Mouse (Mus musculus) intestine, postnatal 0 days (tissue): Measurements from ENCODE around the gene Fgf7. TPM values are rescaled to one million over a fixed set of nuclear protein-coding genes. Genes with fewer than 3 reads are reported as not detected.

Source experiments
- ATAC-seq: fragments of 200-750 bp; cut with Nextera tagmentation; 2 replicates; pipeline ENCODE4 v1.8.0; 2017; ENCODE audit warnings: mild to moderate bottlenecking, moderate TSS enrichment, moderate library complexity
- H3K27ac ChIP-seq: fragments of 300-500 bp; sonication (generic); 2 replicates; pipeline ENCODE4 v1.5.1; 2014; ENCODE audit warnings: mild to moderate bottlenecking, low read depth, low read length, moderate library complexity
- H3K27me3 ChIP-seq: fragments of 300-500 bp; sonication (generic); replicated peaks from 2 replicates; pipeline ENCODE4 v1.6.1; 2014; ENCODE audit warnings: low read length, mixed read lengths; ENCODE audit not compliant: control insufficient read depth, insufficient read depth
- H3K36me3 ChIP-seq: fragments of 300-500 bp; sonication (generic); 2 replicates; pipeline ENCODE4 v1.6.1; 2014; ENCODE audit warnings: mild to moderate bottlenecking, moderate library complexity; ENCODE audit not compliant: control insufficient read depth, insufficient read depth
- H3K4me1 ChIP-seq: fragments of 300-500 bp; sonication (generic); replicated peaks from 2 replicates; pipeline ENCODE4 v1.6.1; 2014; ENCODE audit warnings: antibody characterized with exemption, low read length, mixed read lengths; ENCODE audit not compliant: control insufficient read depth, insufficient read depth
- H3K4me2 ChIP-seq: fragments of 300-500 bp; sonication (generic); replicated peaks from 2 replicates; pipeline ENCODE4 v1.6.1; 2014; ENCODE audit warnings: low read depth, mild to moderate bottlenecking, moderate library complexity
- H3K4me3 ChIP-seq: fragments of 300-500 bp; sonication (generic); 2 replicates; pipeline ENCODE4 v1.5.1; 2014; ENCODE audit warnings: low read depth, low read length
- H3K9ac ChIP-seq: fragments of 300-500 bp; sonication (generic); 2 replicates; pipeline ENCODE4 v1.6.1; 2014; ENCODE audit warnings: mild to moderate bottlenecking, low read depth, low read length
- H3K9me3 ChIP-seq: fragments of 300-500 bp; sonication (generic); 2 replicates; pipeline ENCODE4 v1.6.1; 2016; ENCODE audit warnings: mixed run types; ENCODE audit not compliant: control insufficient read depth
- CTCF ChIP-seq: sonication (generic); IDR thresholded peaks from 2 replicates; pipeline ENCODE4 v1.5.1; 2016; ENCODE audit warnings: low read depth, mild to moderate bottlenecking, control low read depth, antibody characterized with exemption, moderate library complexity
- WGBS: fragments of 180-500 bp; shearing (Covaris S2); extraction: QIAGEN DNeasy Blood & Tissue Kit; methylation state at CpG from one replicate; pipeline ENCODE4 v1.1.7; 2014; 5-methylcytosine and 5-hydroxymethylcytosine counted together
- polyA plus RNA-seq: library from polyadenylated mRNA; unstranded; fragments of >200 nt; fragmentation: Nextera tagmentation; extraction: Ambion mirVana; gene quantifications from 2 replicates; pipeline ENCODE4 v1.2.1, GENCODE M21; 2015

Gene Fgf7
- polyA plus RNA-seq, 1 experiment from 2014 or later: 0.95 TPM

DNA sequence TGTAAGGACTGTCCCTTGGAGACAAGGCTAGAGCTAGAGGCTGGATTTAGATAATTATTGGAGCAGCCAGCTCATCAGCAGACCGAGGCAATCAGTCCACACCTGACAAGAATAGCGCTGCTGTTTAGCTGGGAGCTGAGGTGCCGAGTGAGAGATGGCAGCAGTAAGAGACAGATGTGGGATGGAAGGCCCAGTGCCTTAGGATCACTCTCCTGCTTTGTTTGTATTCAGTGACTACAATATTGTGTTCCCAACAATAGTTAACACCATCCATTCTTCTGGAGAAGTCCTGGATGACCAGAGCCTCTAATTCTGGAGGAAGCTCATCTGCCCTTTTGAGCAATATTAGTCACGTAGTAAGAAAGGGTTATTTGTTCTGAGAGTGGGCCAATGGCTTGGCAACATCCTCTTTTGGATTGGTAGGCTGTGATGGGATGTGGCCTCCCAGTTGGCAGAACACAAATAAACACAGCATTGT, 5.0 kb downstream of the Fgf7 start:
- Histone ChIP-seq H3K4me2 (no peak overlapping the region), H3K27ac (no peak overlapping the region), H3K27me3 (no peaks in the 10 kb centered on the region), H3K4me3 (no peak overlapping the region), H3K36me3 (no peaks in the 10 kb centered on the region), H3K4me1 (no peaks in the 10 kb centered on the region), H3K9me3 (no peaks in the 10 kb centered on the region), H3K9ac (no peak overlapping the region)
- ATAC-seq: no peak
- TF ChIP-seq CTCF: no peak
- 70% methylated on average over 4 of the region's 4 CpGs for WGBS

DNA sequence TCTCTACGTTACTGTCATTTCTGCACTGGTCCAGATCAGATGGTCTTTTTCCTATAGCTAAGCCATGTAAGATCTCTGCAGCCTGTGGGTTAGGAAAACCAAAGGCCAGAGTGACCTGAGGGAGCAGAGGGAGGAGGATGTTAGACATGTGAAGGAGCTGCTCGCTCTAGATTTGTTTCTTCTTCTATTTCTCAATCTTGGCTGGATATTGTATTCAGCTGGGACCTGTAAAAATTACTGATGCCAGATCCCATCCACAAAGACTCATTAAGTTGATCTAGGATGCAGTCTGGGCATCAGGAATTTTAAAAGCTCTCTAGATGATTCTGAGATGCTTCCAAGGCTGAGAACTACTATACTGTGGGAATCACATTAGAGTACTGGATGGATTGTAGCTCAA, 6.2 kb downstream of the Fgf7 start:
- H3K27ac ChIP-seq: no peak overlapping the region
- no peak for TF ChIP-seq CTCF
- H3K9ac ChIP-seq: no peak overlapping the region
- H3K9me3 ChIP-seq: no peaks in the 10 kb centered on the region
- no peak overlapping the region for H3K4me3 ChIP-seq
- 77% methylated on average over 2 of the region's 2 CpGs for WGBS
- no peaks in the 10 kb centered on the region for H3K4me1 ChIP-seq
- no peak for ATAC-seq
- no peaks in the 10 kb centered on the region for H3K27me3 ChIP-seq
- no peaks in the 10 kb centered on the region for H3K36me3 ChIP-seq
- H3K4me2 ChIP-seq: no peak overlapping the region

DNA sequence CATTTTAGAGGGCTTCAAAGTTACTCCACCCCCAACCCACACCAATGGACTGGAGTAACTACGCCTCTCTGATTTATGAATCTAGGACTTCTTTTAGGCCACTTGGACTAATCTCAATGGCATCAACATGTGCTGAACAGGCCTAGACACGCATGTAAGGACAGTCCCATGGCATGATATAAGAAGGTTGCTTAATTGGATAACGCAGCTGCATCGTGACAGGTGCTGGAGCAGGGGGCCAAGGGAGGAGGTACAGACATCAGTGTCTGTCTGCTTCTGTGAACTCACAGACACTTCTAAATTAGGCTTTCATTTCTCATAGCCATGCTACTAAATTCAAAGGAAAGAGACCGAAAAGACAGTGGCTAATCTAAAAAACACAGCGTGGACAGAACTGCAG, 6.8 kb downstream of the Fgf7 start:
- H3K27me3 ChIP-seq: no peaks in the 10 kb centered on the region
- H3K9me3 ChIP-seq: no peaks in the 10 kb centered on the region
- H3K27ac ChIP-seq: no peak overlapping the region
- H3K36me3 ChIP-seq: no peaks in the 10 kb centered on the region
- no peak for ATAC-seq
- H3K9ac ChIP-seq: no peak overlapping the region
- no peak for TF ChIP-seq CTCF
- WGBS: 91% methylated on average over 6 of the region's 6 CpGs
- H3K4me2 ChIP-seq: no peak overlapping the region
- H3K4me1 ChIP-seq: no peaks in the 10 kb centered on the region
- H3K4me3 ChIP-seq: no peak overlapping the region

DNA sequence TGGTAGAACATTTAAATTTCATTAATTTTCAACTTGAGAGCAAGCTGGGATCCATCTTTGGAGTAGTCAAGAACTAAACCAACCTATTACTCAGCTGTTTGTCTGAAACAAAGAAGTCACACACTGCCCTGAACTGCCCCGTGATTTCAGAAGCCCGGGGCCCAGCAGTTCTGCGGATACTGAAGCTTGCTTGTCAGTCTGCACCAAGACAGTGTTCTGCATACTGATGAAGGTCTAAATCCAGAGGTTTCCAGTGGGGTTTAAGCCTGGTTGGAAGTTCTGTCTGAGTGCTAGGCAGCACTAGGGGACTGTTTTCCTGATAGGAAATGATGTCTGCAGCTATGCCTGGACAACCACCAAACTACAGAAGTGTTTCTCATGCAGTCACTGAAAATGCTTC, 8.2 kb downstream of the Fgf7 start:
- H3K27ac ChIP-seq: no peak overlapping the region
- no peaks in the 10 kb centered on the region for H3K36me3 ChIP-seq
- no peak overlapping the region for H3K4me3 ChIP-seq
- H3K4me1 ChIP-seq: no peaks in the 10 kb centered on the region
- 71% methylated on average over 3 of the region's 3 CpGs for WGBS
- no peak overlapping the region for H3K9ac ChIP-seq
- ATAC-seq: no peak
- no peaks in the 10 kb centered on the region for H3K9me3 ChIP-seq
- H3K27me3 ChIP-seq: no peaks in the 10 kb centered on the region
- no peak for TF ChIP-seq CTCF
- no peak overlapping the region for H3K4me2 ChIP-seq

DNA sequence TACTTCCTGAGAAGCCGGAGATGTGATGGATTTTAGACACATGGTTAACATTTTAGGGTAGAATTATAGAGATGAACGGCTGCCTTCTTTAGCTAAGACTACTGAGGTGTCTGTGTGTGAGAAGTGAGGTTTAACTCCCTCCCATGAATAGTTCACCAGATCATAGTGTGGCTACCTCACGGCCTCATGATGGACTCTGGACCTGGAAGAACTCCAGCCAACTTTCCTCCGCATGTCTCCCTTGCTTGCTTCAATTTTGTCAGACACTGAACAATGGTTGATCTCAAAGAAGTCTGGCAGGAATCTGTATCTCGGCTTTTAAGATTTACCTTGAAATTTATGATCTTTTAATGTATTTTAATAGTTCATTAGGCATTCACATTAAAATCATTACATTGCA, 11.2 kb downstream of the Fgf7 start:
- no peaks in the 10 kb centered on the region for H3K4me1 ChIP-seq
- WGBS: 76% methylated on average over 5 of the region's 5 CpGs
- ATAC-seq: no peak
- H3K27me3 ChIP-seq: no peaks in the 10 kb centered on the region
- H3K27ac ChIP-seq: no peak overlapping the region
- no peak overlapping the region for H3K4me2 ChIP-seq
- H3K4me3 ChIP-seq: no peak overlapping the region
- H3K9ac ChIP-seq: no peak overlapping the region
- no peaks in the 10 kb centered on the region for H3K9me3 ChIP-seq
- H3K36me3 ChIP-seq: no peaks in the 10 kb centered on the region
- TF ChIP-seq CTCF: no peak

DNA sequence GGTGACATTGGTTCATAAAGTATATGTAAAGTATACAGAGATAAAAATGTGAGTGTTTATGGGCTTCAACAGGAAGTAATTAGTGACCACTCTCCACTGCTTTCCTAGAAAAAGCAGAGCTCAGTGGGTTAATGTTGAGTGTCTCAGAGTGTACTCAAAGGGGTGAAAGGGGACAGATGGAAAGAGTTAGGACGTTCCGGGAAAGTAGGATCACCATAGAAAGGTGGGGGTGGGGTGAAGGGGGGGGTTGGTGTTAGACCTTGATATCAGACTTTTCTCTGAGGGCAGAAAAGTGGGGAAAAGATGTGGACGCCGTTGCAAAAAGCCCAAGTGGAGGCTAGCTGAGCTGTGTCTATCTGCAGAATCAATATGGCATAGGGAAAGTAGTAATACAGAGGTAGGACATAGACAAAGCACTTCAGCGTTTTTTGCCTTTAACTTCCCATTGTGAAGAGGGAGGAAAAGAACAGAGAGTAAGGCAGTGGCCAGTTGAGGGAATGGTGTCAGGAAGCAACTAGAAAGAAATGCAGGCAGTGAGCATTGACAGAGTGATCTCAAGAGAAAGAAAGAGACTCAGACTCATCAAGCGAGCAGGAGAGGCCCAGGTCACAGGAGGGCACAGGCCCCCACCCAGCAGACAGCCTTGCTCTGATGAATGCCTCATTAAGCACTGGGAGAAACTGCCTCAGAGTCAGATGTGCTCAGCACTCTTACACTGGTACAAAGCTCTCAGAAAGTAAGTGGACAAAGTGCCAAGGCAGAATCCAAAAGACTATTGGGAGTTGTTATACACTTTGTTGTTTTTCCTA, 18.5 kb downstream of the Fgf7 start:
- no peak overlapping the region for H3K4me2 ChIP-seq
- H3K27me3 ChIP-seq: no peaks in the 10 kb centered on the region
- H3K9ac ChIP-seq: no peak overlapping the region
- H3K9me3 ChIP-seq: no peaks in the 10 kb centered on the region
- ATAC-seq: no peak
- no peak for TF ChIP-seq CTCF
- no peak overlapping the region for H3K4me3 ChIP-seq
- no peaks in the 10 kb centered on the region for H3K4me1 ChIP-seq
- H3K27ac ChIP-seq: no peak overlapping the region
- H3K36me3 ChIP-seq: no peaks in the 10 kb centered on the region
- 58% methylated on average over 6 of the region's 6 CpGs for WGBS
